Mouse (Mus musculus): ENCODE results near the gene Trpd52l3. TPM values are rescaled to one million over a fixed set of nuclear protein-coding genes. Genes with fewer than 3 reads are reported as not detected.

Gene Trpd52l3
- total RNA-seq, 1 experiment: 0.13 TPM

DNA sequence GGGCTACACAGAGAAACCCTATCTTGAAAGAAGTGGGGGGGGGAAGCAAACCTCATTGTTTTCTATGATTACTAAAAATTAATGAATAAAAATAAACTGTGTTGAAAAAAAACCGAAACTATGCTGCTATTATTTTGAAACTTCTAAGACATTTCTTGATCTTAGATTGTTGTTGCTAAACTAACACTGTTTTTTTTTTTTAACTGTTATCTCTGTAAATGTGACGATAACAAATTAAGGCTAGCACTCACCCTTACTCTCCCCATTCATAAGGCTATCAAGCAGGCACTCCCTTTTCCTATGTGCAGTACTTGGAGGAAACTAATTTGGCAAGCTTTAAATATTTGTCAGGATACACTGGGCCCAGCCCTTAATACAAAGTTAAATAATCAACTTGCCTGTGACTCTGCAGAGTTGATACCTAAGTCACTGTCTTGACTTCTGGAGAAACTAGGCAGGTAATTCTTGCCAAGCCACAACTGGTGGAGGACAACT is 39.9 kb upstream of the Trpd52l3 start:
- Histone ChIP-seq H3K9me3 (ENCODE audit: control insufficient read depth, insufficient read depth, low read depth, low read length) (no peaks in the 10 kb centered on the region), H3K4me1 (ENCODE audit: control insufficient read depth in 2 of 2, insufficient read depth in 2 of 2, low read length in 2 of 2, poor library complexity in 1 of 2) (no peaks in the 10 kb centered on the region), H3K9ac (ENCODE audit: insufficient read depth, low read depth, low read length, poor library complexity, severe bottlenecking) (no peak overlapping the region), H3K36me3 (ENCODE audit: control insufficient read depth, insufficient read depth, low read length, poor library complexity, severe bottlenecking) (no peaks in the 10 kb centered on the region), H3K4me3 (ENCODE audit: insufficient read depth in 1 of 2, low read depth in 1 of 2, low read length in 2 of 2, poor library complexity in 1 of 2, severe bottlenecking in 1 of 2) (no peak overlapping the region), H3K27ac (ENCODE audit: insufficient read depth, low read depth, low read length, poor library complexity, severe bottlenecking) (no peak overlapping the region)
- in situ Hi-C loops (cut with MboI; ENCODE audit: low sequenced_read_pairs in 2 of 2, unreplicated experiment in 2 of 2): no loop called here
- no peak for TF ChIP-seq MAFK (IDR thresholded peaks at IDR 0.05; ENCODE audit: insufficient read depth, low read depth, low read length)
- TF ChIP-seq ZNF384 (IDR thresholded peaks at IDR 0.05; ENCODE audit: low read depth, low read length): no peak
- no peak for TF ChIP-seq CHD2 (IDR thresholded peaks at IDR 0.05; ENCODE audit: low read depth, low read length)
- no peak for TF ChIP-seq HCFC1 (IDR thresholded peaks at IDR 0.05; ENCODE audit: borderline replicate concordance, insufficient read depth, low read length)
- no peak for TF ChIP-seq ZC3H11A (IDR thresholded peaks at IDR 0.05; ENCODE audit: borderline replicate concordance, low read depth, low read length)
- DNase-seq (ENCODE audit: low read depth, low spot score): no peak

DNA sequence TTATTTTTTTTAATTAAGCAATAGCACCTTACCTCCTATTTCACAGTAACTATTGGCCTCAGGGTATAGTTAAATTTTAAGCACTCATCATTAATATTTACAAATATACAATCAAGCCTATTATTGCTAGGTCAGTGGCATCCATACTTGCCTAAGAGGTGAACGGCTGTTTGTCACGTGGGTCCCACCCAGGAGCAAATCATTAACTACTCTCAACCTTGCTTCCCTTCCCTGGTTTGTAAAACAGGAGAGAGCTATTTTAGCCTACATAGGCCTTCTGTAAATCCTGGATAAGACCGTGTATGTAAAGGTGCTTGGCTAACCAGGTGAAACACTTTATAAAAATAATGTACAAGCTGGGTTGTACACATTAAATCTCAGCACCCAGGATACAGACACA is 35.6 kb upstream of the Trpd52l3 start:
- no peaks in the 10 kb centered on the region for H3K4me1 ChIP-seq (ENCODE audit: control insufficient read depth in 2 of 2, insufficient read depth in 2 of 2, low read length in 2 of 2, poor library complexity in 1 of 2)
- H3K4me3 ChIP-seq (ENCODE audit: insufficient read depth in 1 of 2, low read depth in 1 of 2, low read length in 2 of 2, poor library complexity in 1 of 2, severe bottlenecking in 1 of 2): no peak overlapping the region
- H3K27ac ChIP-seq (ENCODE audit: insufficient read depth, low read depth, low read length, poor library complexity, severe bottlenecking): no peak overlapping the region
- H3K36me3 ChIP-seq (ENCODE audit: control insufficient read depth, insufficient read depth, low read length, poor library complexity, severe bottlenecking): no peaks in the 10 kb centered on the region
- H3K9me3 ChIP-seq (ENCODE audit: control insufficient read depth, insufficient read depth, low read depth, low read length): no peaks in the 10 kb centered on the region
- in situ Hi-C loops (cut with MboI; ENCODE audit: low sequenced_read_pairs in 2 of 2, unreplicated experiment in 2 of 2): no loop called here
- H3K9ac ChIP-seq (ENCODE audit: insufficient read depth, low read depth, low read length, poor library complexity, severe bottlenecking): no peak overlapping the region
- no peak for DNase-seq (ENCODE audit: low read depth, low spot score)
- TF ChIP-seq CHD2 (IDR thresholded peaks at IDR 0.05; ENCODE audit: low read depth, low read length) (no peak), MAFK (IDR thresholded peaks at IDR 0.05; ENCODE audit: insufficient read depth, low read depth, low read length) (no peak), HCFC1 (IDR thresholded peaks at IDR 0.05; ENCODE audit: borderline replicate concordance, insufficient read depth, low read length) (no peak), ZNF384 (IDR thresholded peaks at IDR 0.05; ENCODE audit: low read depth, low read length) (no peak), ZC3H11A (IDR thresholded peaks at IDR 0.05; ENCODE audit: borderline replicate concordance, low read depth, low read length) (no peak)

DNA sequence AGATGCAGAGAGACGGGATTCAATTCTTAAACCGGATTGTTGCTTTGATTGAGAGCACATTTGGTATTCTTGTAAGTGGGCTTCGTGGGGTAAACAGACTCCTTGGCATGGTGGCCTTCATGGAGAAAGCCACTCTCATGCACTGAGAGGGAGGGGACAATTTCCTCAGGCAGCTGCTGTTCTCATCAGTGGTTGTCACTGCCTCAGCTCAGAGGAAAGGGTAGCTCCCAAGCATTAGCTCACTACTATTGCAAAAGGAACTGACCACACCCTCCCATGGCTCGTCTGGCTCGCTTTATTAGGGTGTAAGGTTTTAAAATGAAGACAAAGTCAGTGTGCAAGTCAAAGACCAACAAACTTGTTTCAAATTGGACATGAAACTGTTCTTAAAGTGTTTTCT is 30.2 kb upstream of the Trpd52l3 start:
- DNase-seq (ENCODE audit: low read depth, low spot score): no peak
- Histone ChIP-seq H3K4me1 (ENCODE audit: control insufficient read depth in 2 of 2, insufficient read depth in 2 of 2, low read length in 2 of 2, poor library complexity in 1 of 2) (no peaks in the 10 kb centered on the region), H3K9me3 (ENCODE audit: control insufficient read depth, insufficient read depth, low read depth, low read length) (no peaks in the 10 kb centered on the region), H3K27ac (ENCODE audit: insufficient read depth, low read depth, low read length, poor library complexity, severe bottlenecking) (no peak overlapping the region), H3K4me3 (ENCODE audit: insufficient read depth in 1 of 2, low read depth in 1 of 2, low read length in 2 of 2, poor library complexity in 1 of 2, severe bottlenecking in 1 of 2) (no peak overlapping the region), H3K36me3 (ENCODE audit: control insufficient read depth, insufficient read depth, low read length, poor library complexity, severe bottlenecking) (no peaks in the 10 kb centered on the region), H3K9ac (ENCODE audit: insufficient read depth, low read depth, low read length, poor library complexity, severe bottlenecking) (no peak overlapping the region)
- TF ChIP-seq ZC3H11A (IDR thresholded peaks at IDR 0.05; ENCODE audit: borderline replicate concordance, low read depth, low read length) (no peak), CHD2 (IDR thresholded peaks at IDR 0.05; ENCODE audit: low read depth, low read length) (no peak), ZNF384 (IDR thresholded peaks at IDR 0.05; ENCODE audit: low read depth, low read length) (no peak), MAFK (IDR thresholded peaks at IDR 0.05; ENCODE audit: insufficient read depth, low read depth, low read length) (no peak), HCFC1 (IDR thresholded peaks at IDR 0.05; ENCODE audit: borderline replicate concordance, insufficient read depth, low read length) (no peak)
- in situ Hi-C loops (cut with MboI; ENCODE audit: low sequenced_read_pairs in 2 of 2, unreplicated experiment in 2 of 2): no loop called here

DNA sequence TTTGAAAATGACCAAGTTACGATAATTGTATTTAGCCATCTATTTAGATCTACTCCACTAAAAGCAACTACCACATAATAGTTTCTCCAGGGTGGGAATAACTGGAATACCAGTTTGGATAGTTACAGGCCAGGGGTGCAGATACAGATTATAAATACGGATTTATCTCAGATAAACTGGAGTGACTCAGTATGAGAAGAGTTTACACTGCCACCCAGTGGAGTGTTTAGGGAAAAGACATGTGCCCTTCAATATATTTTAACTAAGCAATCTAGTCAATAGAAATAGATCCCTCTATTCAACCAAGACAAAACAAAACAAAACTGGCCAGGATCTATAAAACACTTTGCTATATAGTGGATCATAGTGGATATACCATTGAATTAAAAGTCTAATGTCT is 24.7 kb upstream of the Trpd52l3 start:
- Histone ChIP-seq H3K27ac (ENCODE audit: insufficient read depth, low read depth, low read length, poor library complexity, severe bottlenecking) (no peak overlapping the region), H3K36me3 (ENCODE audit: control insufficient read depth, insufficient read depth, low read length, poor library complexity, severe bottlenecking) (no peaks in the 10 kb centered on the region), H3K9me3 (ENCODE audit: control insufficient read depth, insufficient read depth, low read depth, low read length) (no peaks in the 10 kb centered on the region), H3K4me1 (ENCODE audit: control insufficient read depth in 2 of 2, insufficient read depth in 2 of 2, low read length in 2 of 2, poor library complexity in 1 of 2) (no peaks in the 10 kb centered on the region), H3K9ac (ENCODE audit: insufficient read depth, low read depth, low read length, poor library complexity, severe bottlenecking) (no peak overlapping the region), H3K4me3 (ENCODE audit: insufficient read depth in 1 of 2, low read depth in 1 of 2, low read length in 2 of 2, poor library complexity in 1 of 2, severe bottlenecking in 1 of 2) (no peak overlapping the region)
- no peak for TF ChIP-seq CHD2 (IDR thresholded peaks at IDR 0.05; ENCODE audit: low read depth, low read length)
- no peak for TF ChIP-seq HCFC1 (IDR thresholded peaks at IDR 0.05; ENCODE audit: borderline replicate concordance, insufficient read depth, low read length)
- TF ChIP-seq MAFK (IDR thresholded peaks at IDR 0.05; ENCODE audit: insufficient read depth, low read depth, low read length): no peak
- TF ChIP-seq ZC3H11A (IDR thresholded peaks at IDR 0.05; ENCODE audit: borderline replicate concordance, low read depth, low read length): no peak
- TF ChIP-seq ZNF384 (IDR thresholded peaks at IDR 0.05; ENCODE audit: low read depth, low read length): no peak
- in situ Hi-C loops (cut with MboI; ENCODE audit: low sequenced_read_pairs in 2 of 2, unreplicated experiment in 2 of 2): no loop called here
- DNase-seq (ENCODE audit: low read depth, low spot score): no peak
